Mouse (Mus musculus) frontal cortex, adult (tissue): ENCODE results near the gene Sh3tc1.

Experiments
- ATAC-seq: cut with Nextera tagmentation; 2 replicates; pipeline ENCODE4 v1.9.2; 2017; ENCODE audit warnings: mild to moderate bottlenecking, moderate library complexity, mixed read lengths; ENCODE audit not compliant: low TSS enrichment

Sh3tc1 gene

DNA sequence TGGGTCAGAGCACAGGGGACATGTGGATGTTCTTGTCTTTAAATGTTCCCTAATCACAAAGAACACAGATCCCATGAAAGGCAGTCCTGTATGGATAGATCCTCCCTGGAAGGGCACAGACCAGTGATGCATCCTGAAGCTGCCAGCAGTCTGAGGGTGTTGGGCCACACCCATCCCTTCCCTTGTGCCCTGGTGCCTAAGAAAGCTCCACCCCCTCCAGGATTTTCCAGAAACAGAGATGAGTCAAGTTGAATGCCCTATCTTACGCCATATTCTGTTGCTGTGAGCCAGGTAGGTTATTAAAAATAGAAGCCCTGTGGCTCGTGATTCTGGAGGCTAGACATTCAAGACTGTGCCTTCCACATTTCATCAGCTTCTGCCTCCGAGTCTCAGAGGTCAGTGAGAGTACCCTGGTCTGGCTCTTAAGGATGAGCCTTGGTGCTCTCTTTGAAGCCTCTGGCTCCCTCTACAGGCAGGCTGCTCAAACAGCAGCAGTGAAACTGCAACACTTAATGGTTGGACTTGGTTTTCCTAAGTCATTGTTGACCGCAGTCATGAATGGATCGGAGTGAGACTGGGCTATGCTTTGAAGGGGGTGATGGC lies 15.4 kb upstream of the Sh3tc1 start:
- no peak for ATAC-seq

DNA sequence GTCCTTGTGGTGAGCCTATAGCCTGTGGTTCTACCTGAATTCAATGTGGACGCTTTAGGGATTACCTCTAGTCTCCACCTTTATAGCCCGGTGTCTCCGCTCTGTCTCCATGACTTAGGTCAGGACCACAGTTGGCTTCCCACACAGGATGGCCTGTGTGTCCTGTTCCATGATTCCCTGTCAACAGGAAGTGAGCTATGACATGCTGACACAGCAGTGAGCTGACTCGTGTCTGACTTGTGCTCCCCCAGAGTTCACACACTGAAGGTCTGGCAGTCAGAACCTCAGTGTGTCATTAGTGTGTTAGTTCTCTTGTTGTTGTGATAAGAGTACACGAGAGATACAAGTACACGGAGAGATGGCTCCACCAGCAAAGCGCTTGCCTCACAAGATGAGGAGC lies 11.2 kb upstream of the Sh3tc1 start:
- no peak for ATAC-seq

DNA sequence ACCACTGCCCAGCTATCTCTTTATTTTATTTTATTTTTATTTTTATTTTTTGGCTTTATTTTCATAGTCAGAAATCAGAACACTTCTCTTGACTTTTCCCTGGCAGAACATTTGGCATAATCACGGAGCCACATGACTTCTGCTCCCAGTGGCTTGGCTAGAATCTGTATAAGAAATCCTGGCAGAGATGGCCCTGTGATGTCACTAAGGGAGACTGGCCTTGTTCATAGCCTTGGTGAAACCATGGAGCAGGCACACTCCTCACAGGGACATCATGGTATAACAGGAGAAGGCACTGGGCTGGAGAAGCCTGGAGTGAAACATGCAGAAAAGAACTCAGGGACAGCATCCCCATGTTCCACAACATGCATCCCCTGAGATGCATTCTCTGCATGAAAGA lies 10.2 kb upstream of the Sh3tc1 start:
- no peak for ATAC-seq

DNA sequence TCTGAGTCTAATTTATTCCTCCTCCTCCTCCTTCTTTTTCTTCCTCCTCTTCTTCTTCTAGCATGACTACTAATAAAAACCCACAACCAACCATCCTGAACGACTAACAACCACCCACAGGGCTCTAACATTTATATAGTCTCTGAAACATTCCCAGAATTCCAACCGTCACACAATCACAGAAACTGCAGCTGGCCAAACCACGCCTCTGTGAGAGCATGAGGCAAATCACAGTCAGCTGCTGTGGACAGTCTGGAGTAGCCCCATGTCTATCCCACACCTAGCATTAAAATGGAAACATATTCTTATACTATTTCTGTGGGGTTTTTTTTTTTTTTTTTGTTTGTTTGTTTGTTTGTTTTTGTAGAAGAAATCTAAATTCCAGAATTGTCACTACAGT lies 9.6 kb upstream of the Sh3tc1 start:
- ATAC-seq: no peak

DNA sequence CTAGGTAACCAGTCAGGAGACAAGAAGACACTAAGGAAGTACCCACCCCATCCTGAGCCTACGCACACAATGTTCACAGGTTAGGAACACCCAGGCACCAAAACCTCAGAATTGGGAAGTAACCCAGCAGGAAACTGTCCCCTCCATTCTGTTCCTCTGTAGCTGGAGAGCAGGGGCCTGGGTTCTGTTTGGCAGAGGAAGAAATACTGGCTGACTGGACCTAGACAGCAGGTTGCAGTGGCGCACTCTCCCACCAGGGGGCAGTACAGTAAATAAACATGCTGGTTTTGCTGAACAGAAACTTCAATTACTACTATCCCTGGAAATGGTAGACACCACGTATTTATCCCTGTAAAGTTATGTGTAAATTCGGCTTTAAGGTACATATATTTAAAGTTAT lies 7.1 kb upstream of the Sh3tc1 start:
- no peak for ATAC-seq

DNA sequence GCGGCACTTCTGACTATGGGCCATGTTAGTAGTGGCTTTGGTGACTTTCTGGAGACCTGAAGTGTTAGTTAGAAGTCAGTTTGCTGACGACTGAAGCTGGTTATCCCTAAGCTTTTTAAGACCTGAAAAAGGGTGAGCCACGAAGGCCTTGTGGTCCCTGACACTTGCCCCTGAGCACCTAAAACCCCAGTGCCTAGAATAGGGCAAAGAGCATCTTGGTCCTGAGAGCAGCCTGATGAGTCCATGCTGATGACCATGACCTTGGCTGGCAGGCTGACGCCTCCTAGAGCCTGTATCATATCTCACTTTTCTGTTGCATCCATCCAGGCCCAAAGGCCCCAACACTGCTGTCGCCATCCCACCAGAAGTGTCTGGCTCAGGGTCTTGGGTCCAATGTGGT lies 5.6 kb upstream of the Sh3tc1 start:
- ATAC-seq: no peak

DNA sequence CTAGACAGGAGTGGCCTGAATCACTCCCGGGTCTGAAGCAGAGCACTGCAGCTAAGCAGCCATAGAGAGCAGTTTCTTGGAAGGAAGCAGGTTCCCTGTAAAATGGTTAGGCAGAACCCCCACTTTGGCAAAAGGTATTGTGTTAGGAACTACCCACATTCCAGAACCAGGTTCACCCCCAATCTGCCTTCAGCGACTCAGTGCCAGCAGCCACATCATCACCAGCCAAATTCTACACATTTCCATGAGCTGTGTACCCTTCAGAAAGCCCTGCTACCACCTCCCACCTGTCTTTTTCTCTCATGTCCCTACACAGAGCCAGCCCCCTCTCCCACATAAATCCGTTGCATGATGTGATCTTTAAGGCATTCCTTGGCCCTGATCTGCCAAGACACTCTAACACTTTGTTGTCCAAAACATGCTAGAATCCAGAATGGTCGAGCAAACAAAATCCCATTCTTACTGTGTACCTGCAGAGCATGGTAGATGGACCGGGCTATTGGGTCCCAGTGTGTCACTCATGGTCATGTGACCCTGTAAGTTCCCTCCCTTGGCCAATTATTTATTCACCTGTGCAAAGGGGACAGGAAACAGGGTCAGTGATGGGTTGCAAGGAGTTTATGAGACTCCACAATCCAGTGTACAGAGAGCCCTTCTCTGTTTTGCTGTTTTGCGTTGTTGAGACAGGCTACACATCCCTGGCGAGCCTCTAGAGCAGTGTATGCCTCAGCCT lies 4.4 kb upstream of the Sh3tc1 start:
- peak; percentile 64 for ATAC-seq

DNA sequence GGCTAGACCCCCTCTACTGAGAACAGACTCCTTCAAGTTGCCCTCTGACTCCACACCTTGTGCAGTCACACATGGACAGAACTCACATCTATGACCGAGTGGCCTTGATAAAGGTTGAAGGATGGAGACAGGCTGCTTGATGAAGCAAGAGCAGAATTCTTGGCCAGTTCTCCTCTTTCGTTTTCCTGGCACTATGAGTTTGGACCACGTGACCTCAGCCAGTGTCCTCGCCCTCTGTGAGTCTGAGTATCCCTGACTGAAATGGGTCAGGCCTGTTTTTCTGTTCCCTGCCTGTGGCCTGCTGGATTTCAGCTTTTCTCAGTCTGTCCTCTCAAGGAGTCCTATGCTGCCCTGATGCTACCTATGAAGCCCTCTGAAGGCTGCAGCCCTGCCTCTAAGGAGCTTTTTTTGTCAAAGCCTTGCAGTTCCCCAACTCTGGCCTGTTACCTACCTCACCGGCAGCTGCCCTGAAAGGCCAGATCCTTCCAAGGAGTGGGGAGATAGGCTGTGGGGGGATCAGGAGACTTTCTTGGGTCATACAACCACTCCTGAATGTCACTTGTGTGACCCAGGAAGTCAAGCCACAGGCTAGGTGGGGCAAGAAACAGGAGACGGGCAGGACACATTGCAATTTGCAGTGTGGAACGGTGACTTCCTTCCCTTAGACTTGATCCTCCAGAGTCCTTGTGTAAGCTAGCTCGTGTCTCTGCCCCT lies 3.6 kb upstream of the Sh3tc1 start:
- no peak for ATAC-seq

DNA sequence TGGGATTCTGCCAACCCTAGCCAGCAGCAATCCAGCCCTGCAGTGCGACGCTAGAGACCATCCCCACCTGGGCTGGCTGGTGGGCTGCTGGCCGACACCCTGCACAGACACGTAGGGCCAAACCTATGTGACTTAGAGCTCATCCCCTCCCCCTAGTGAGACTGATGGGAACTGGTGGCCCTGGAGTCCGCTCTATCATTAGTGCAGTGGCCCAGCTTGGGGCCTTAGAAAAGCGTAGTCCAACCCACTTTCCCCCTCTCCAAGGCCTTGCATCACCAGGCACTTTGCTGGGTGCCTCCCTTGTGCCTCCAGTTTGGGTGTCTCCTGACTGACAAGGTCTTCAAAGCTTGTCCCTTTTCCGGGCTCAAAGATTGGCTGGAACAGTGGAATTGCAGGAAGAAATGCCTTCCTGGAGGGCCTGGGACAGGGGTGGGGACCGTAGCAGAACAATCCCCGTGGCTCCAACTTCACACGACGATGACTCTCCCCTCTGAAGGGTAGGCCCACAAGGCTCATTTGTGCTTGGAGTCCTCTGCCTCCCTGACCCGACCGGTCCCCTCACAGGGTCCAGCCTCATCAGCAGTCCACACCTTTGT lies 1.5 kb upstream of the Sh3tc1 start:
- no peak for ATAC-seq

DNA sequence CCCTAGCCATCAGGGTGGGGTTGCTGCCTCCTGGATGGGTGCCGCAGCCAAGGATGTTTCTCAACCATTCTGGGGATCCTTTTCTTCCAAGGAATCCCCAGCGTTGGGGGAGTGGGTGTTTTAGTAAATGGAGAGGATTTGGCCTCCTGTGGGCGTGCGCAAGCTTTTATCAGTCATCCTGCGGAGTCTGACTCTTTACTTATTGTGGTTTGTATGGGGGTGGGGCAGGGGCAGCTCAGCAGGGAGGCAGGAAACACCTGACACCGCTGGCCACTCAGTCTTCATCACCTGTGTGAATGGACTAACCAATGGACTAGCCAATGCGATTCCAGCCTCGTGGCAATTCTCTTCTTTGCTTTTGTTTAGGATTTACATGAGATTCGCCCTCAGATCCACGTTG lies 929 bp upstream of the Sh3tc1 start:
- no peak for ATAC-seq

DNA sequence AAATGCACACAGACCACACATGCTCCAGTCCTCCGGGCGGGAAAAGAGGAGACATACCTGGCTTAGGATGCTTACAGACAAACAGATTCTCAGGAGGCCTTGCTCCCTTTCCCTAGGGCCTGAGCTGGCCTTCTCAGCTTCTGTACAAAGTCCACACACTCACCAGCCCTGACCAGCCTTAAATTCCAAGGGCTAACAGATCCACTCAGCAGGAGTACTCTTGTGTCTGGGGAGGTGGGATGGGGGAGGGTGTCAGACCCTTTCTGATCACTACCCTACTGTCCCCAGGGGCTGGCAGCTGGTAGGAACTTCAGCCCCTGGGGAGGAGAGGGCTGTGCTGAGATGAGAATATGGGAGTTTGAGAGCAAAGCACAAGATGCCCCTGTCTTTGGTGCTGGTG lies 782 bp downstream of the Sh3tc1 start:
- ATAC-seq: no peak

DNA sequence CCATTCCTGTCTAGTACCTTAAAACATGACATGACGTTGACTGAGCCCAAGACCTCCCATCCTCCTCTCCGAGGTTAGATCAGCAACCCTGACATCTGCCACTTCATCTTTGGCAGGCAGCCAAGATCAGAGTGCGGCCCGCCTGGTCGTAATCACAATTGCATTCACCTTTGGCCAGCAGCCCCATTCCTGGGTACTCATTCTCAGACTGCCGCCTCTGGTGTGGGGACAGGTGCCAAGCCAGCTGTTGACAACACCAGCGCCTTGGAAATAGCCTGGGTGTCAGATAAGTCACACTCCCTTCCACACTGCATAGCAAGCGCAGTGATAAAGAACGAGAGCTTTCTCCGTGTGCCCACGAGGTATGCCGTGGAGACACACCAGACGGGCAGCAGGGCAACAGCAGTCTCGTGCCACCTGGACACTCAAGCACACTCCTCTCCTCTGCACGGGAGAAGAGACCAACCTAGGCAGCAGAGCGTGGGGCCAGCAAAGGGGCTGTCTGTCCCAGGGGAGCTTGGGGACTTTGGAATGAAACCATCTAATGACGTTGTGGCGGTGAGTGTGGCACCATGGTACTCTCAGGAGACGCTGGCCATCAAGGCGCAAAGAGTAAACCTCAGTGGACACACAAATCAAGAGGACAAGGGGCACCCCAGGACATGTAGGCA lies 2.4 kb downstream of the Sh3tc1 start:
- no peak for ATAC-seq

DNA sequence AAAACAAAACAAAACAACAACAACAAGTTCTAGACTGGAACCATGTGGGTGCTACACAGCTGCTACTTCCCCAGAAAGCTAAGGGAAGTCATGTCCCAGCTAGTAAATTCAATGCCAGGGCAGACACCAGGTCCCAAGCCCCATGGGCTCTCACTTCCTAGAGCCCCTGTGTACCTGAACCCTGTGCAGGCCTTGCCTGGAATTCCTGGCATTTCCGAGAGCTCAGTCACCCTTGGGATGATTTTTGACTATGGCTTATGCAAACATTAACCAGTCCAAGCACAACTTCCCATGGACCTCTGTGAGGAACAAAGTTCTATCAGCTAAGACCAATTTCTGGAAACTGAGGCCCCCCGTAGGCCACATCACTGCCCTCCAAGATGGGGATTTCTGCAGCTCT lies 6.3 kb downstream of the Sh3tc1 start:
- no peak for ATAC-seq

DNA sequence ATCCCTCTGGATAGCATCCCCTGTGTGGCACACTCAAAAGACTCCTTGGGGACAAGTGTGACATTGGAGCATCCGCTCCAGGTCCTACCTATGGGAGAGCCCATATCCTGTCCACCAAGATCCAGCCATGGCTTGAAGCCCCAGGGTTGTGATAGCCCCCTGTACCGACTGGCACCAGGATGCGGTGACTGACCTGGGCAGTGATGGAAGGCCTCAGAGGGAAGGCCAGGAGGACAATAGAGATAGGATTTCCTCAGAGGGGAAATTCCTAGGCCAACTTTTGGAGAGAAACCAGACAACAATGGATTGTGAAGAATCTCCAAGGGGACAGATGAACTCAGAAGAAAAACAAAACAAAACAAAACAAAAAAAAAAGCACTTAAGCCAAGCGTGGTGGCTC lies 8.8 kb downstream of the Sh3tc1 start:
- no peak for ATAC-seq

DNA sequence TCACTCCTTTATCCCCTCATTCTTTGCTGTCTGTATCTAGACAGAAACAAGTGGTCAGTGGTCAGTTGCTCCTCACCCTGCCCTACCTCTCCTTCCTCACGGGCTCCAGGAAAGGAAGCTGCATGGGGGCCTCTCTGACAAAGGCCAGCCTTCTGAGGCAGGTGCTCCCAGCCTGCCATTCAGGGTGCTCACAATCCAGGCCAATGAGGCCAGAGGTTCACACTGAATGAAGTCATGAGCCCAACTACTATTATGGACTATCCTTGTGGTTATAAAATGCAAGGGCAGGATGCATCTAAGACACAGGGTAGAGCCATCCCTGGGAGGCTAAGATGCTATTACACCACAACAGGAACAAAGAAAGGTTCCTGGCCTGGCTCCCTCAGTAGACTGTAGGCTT lies 9.2 kb downstream of the Sh3tc1 start:
- no peak for ATAC-seq

DNA sequence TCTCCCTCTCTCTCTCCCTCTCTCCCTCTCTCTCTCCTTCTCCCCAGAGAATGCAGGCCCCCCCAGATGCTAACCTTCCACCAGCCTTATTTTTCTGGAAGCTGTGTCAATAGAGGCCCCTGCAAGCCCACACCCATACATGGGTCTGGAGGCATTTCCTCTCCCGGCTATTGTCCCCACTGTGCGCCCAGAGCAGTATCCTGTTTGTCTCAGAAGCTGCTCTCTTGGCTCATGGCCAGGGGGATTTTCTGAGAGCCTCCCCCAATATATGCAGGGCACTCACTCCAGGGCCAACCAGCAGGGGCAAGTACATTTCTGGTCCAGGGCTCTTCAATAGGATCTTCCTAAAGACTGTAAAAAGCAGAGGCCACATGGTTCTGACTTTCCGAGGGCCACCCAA lies 9.9 kb downstream of the Sh3tc1 start:
- no peak for ATAC-seq

DNA sequence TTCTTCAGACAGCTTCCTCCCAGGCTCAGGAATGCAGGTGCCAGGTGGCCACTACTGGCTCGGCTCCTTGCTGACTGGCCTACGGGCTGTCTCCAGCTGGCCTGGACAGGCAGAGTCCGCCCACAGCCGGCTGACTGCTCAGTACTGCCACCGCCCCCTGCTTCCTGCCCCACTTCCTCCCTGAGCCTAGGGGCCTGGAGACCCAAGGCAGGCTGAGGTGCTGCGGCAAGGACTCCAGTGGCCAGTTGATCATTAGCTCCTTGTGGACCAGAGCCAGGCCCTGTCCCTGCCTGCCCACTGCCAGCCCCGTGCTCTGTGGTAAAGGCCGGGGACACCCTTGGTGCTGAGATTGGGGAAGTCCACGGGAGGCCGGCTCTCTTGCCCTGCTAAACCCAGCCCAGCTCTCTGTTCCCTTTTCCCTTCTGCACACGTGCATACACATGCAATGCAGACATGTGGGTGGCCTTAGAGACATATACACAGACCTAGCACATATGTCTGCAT lies 10.8 kb downstream of the Sh3tc1 start:
- peak; percentile 77 for ATAC-seq

DNA sequence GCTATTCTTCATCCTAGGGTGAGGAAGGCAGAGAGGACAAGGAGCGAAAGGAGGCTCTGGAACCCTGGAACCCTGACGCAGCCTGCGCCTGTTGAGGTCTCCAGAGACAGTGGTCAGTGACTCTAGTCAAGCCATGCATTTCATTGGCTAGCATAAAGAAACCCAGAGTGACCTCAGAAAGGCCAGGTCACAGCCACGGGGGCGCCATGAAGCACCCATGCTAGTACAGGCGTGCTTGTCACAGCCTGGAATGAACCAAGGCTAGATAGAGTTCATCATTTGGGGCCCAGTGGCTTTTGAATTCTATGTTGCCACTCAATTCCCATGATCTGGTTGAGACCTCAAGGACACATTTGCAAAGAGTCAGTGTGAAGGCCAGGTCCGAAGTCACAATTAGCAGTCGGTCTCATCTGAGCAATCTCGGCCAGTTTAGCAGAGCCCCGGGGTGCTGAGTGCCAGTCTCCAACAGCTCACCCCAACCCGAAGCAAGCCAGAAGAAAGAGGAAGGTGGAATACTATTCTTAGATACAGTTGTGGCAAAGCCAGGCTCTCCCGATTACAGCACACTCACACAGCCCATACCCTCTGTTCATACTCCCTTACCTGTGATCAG lies 11.3 kb downstream of the Sh3tc1 start:
- peak; percentile 60; the same call in 1 of the 2 replicates for ATAC-seq

DNA sequence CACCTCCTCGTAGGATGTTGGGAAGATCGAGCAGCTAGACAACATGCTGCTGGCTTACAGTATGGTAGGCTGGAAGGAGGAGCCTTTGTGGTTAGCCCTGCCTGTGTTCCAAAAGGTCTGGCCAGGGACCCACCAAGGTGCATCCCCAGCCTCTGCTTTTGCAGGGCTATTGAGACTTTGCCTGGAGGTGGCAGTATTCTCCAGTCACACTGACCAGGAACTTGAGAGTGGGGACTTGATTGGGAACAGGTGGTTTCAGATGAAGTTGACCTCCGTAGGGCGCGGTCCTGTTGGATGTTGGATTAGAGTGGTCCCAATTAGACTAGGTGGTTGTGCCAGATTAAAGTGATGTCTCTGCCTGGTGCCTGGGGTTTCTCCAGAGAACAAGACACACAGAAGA lies 12.3 kb downstream of the Sh3tc1 start:
- ATAC-seq: no peak

DNA sequence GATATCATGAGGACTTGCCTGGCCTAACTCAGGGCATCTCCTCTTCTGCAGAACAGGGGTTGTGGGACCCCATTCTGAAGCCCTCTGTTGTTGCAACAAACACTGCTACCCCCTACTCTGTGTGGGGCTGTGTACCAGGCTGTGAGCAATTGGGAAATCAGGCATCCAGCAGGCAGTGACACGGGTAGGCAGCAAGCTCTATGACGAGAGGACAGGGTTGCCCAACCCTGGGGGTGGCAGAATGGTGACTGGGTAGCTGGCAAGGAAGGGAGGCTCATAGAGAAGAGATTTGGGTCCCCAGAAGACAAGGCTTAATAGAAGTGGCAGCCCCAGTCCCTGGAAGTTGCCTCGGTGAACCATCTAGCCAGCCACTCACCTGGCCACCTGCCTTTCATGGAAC lies 13.9 kb downstream of the Sh3tc1 start:
- ATAC-seq: no peak

DNA sequence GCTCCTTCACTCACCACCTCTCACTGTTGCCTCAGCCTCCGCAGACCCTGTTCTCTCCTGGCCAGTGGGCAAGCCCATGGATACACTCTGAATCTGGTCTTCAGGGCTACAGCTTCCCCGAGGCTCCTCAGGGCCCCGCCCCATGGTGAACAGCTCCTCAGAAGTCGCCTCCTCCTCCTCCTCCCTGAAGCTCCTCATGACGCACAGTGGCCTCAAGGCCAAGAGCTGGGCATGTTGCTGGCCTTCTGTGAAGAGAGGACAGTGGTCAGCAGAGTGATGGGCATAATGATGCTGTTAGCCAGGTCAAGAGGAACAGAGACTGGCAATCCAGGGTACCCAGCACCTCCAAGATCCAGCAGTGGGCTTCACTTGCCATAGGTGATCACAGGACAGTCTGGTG lies 15.9 kb downstream of the Sh3tc1 start:
- ATAC-seq: no peak

DNA sequence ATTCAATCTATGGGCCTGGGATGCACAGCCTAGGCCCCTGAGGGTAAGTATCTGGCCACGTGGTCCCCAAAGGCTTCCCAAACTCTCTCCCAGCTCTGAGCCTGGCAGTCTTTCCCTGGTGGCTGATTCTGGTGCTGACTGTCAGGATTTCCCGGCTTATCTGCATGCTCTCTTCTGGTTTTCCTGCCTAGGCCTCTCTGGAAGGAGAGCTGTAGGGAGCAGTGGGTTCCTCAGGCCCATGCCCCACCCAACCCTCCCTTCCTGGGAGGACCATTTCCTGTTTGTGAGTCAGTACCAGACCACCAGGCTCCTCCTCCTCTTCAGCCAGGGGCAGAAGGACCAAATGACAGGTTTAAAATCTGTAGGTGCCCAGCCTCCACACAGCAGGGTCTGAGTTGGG lies 17.1 kb downstream of the Sh3tc1 start:
- no peak for ATAC-seq
